Mouse (Mus musculus) testis, adult 2 months (tissue): Measurements from ENCODE around the gene Slc25a41. TPM values are rescaled to one million over a fixed set of nuclear protein-coding genes. Genes with fewer than 3 reads are reported as not detected.

Experiments used
- H3K27ac ChIP-seq: fragments of 200-500 bp; 2 replicates; pipeline ENCODE4 v1.5.1; 2012; ENCODE audit warnings: low read depth, low read length; ENCODE audit not compliant: control insufficient read depth, insufficient read depth
- H3K27me3 ChIP-seq: fragments of 200-500 bp; 2 replicates; pipeline ENCODE4 v1.6.1; 2012; ENCODE audit warnings: mild to moderate bottlenecking, low read length, moderate library complexity; ENCODE audit not compliant: control insufficient read depth, insufficient read depth
- H3K36me3 ChIP-seq: fragments of 200-500 bp; 2 replicates; pipeline ENCODE4 v1.6.1; 2012; ENCODE audit warnings: mild to moderate bottlenecking, low read length; ENCODE audit not compliant: control insufficient read depth, insufficient read depth
- H3K4me1 ChIP-seq: fragments of 200-500 bp; 2 replicates; pipeline ENCODE4 v1.6.1; 2012; ENCODE audit warnings: low read length; ENCODE audit not compliant: control insufficient read depth, insufficient read depth
- H3K4me3 ChIP-seq: fragments of 200-500 bp; 2 replicates; pipeline ENCODE4 v1.5.1; 2012; ENCODE audit warnings: low read depth, mild to moderate bottlenecking, low read length, moderate library complexity, mixed read lengths; ENCODE audit not compliant: control insufficient read depth
- CTCF ChIP-seq: fragments of 200-500 bp; IDR thresholded peaks from 2 replicates; pipeline ENCODE4 v1.5.1; 2012; ENCODE audit warnings: low read depth, mild to moderate bottlenecking, inconsistent platforms, low read length, moderate library complexity; ENCODE audit not compliant: control insufficient read depth, insufficient read depth, insufficient replicate concordance
- POLR2A ChIP-seq: fragments of 200-500 bp; IDR thresholded peaks from 2 replicates; pipeline ENCODE4 v1.6.1; 2012; ENCODE audit warnings: low read depth, mild to moderate bottlenecking, inconsistent platforms, low read length, moderate library complexity; ENCODE audit not compliant: control insufficient read depth
- polyA plus RNA-seq: library from polyadenylated mRNA; depleted of rRNA; stranded (reverse); fragments of >200 nt; gene quantifications from 2 replicates; pipeline ENCODE4 v1.2.3, GENCODE M21; 2012

The Slc25a41 gene
- polyA plus RNA-seq, 1 experiment: 45.5 TPM

- Histone ChIP-seq H3K27ac (no peak overlapping the region), H3K27me3 (no peaks in the 10 kb centered on the region), H3K36me3 (no peaks in the 10 kb centered on the region), H3K4me1 (peaks cover 8% of the 10 kb centered on the region), H3K4me3 (no peak overlapping the region)
- TF ChIP-seq CTCF (no peak), POLR2A (no peak)
These were observed 42.0 kb downstream of the Slc25a41 start for GRCm38 (mm10) chr17:56999414-56999813.

GRCm38 (mm10) chr17:56997029-56997667 lies 44.3 kb downstream of the Slc25a41 start, which contains the start of gene Alkbh7:
TSS of gene Alkbh7 (plus strand) at chr17:56997339.
- H3K27ac ChIP-seq: peak within 1 kb of the TSS; percentile 73
- no peaks in the 10 kb centered on the region for H3K36me3 ChIP-seq
- peak; percentile 45; the same call in 1 of the 2 replicates for TF ChIP-seq CTCF
- peak; percentile 44; the same call in 1 of the 2 replicates for TF ChIP-seq POLR2A
- peaks cover 8% of the 10 kb centered on the region for H3K4me1 ChIP-seq
- no peaks in the 10 kb centered on the region for H3K27me3 ChIP-seq
- H3K4me3 ChIP-seq: peak within 1 kb of the TSS; percentile 91

- no peaks in the 10 kb centered on the region for H3K36me3 ChIP-seq
- no peaks in the 10 kb centered on the region for H3K27me3 ChIP-seq
- H3K4me3 ChIP-seq: no peak overlapping the region
- peaks cover 8% of the 10 kb centered on the region for H3K4me1 ChIP-seq
- TF ChIP-seq POLR2A: no peak
- TF ChIP-seq CTCF: no peak
- no peak overlapping the region for H3K27ac ChIP-seq
These were observed 44.9 kb downstream of the Slc25a41 start for GRCm38 (mm10) chr17:56996506-56996905.

GRCm38 (mm10) chr17:56995046-56995445 lies 46.4 kb downstream of the Slc25a41 start:
- Histone ChIP-seq H3K27me3 (no peaks in the 10 kb centered on the region), H3K27ac (no peak overlapping the region), H3K36me3 (no peaks in the 10 kb centered on the region), H3K4me3 (no peak overlapping the region), H3K4me1 (peaks cover 11% of the 10 kb centered on the region)
- TF ChIP-seq CTCF (no peak), POLR2A (no peak)

GRCm38 (mm10) chr17:56990966-56991365 lies 50.5 kb downstream of the Slc25a41 start:
- Histone ChIP-seq H3K4me3 (no peak overlapping the region), H3K27me3 (no peaks in the 10 kb centered on the region), H3K4me1 (peaks cover 5% of the 10 kb centered on the region), H3K27ac (no peak overlapping the region), H3K36me3 (no peaks in the 10 kb centered on the region)
- no peak for TF ChIP-seq POLR2A
- TF ChIP-seq CTCF: no peak

- Histone ChIP-seq H3K36me3 (no peaks in the 10 kb centered on the region), H3K27me3 (no peaks in the 10 kb centered on the region), H3K4me1 (peaks cover 5% of the 10 kb centered on the region), H3K4me3 (peak within 1 kb of the TSS; percentile 95), H3K27ac (peak within 1 kb of the TSS; percentile 75)
- peak; percentile 84 for TF ChIP-seq POLR2A
- no peak for TF ChIP-seq CTCF
These were observed 51.2 kb downstream of the Slc25a41 start, which contains the start of gene Clpp for GRCm38 (mm10) chr17:56990115-56990746. TSS of gene Clpp (plus strand) at chr17:56990305.

GRCm38 (mm10) chr17:56989467-56990114 lies 51.9 kb downstream of the Slc25a41 start:
- H3K27me3 ChIP-seq: no peaks in the 10 kb centered on the region
- H3K4me3 ChIP-seq: peak overlapping the region; percentile 95
- no peaks in the 10 kb centered on the region for H3K36me3 ChIP-seq
- TF ChIP-seq POLR2A (no peak), CTCF (no peak)
- H3K27ac ChIP-seq: peak overlapping the region; percentile 75
- H3K4me1 ChIP-seq: peaks cover 5% of the 10 kb centered on the region
